Mouse (Mus musculus) thymus, adult 2 months (tissue): Measurements from ENCODE around the gene Scn1b.

ENCODE experiments used
- CTCF ChIP-seq: fragments of 200-500 bp; IDR thresholded peaks from 2 replicates; pipeline ENCODE4 v1.5.1; 2012; ENCODE audit warnings: mild to moderate bottlenecking, control low read depth, low read length, moderate library complexity, borderline replicate concordance; ENCODE audit not compliant: control insufficient read depth, poor library complexity, insufficient read depth; ENCODE audit errors: extremely low read depth
- POLR2A ChIP-seq: fragments of 200-500 bp; IDR thresholded peaks from 2 replicates; pipeline ENCODE4 v1.6.1; 2012; ENCODE audit warnings: mild to moderate bottlenecking, low read length, control low read depth, moderate library complexity; ENCODE audit not compliant: control insufficient read depth, poor library complexity, insufficient read depth; ENCODE audit errors: extremely low read depth

DNA sequence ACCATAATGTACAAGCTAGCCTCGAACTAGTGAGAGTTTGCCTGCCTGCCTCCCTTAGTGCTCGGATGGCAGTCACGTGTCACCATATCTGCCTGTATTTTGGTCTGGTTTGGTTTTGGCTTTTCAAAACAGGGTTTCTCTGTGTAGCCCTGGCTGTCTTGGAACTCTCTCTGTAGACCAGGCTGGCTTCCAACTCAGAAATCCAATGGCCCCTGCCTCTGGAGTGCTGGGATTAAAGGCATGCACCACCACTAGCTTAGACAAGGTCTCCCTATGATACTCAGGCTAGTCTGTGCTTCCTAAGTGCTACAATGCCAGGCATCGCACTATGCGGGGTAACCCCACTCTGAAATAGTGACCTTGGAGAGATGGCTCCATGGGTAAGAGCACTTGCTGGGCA is 17.0 kb downstream of the Scn1b start:
- TF ChIP-seq CTCF (no peak), POLR2A (no peak)
